Mouse (Mus musculus) embryo, embryonic 10 days (tissue): ENCODE measurements at regions not wholly inside any gene's neighbourhood (a gene's known extent, or its start where the extent isn't known, plus 50 kb on each side); places are given as distances from the start of the nearest gene placed in this dataset.
A peak's percentile ranks its signal among the peaks of the same experiment; 100 is the strongest.

Experiments used
- DNase-seq: peaks from one replicate; pipeline ENCODE4 v3.0.0-alpha.2; 2015; ENCODE audit warnings: low spot score

DNA sequence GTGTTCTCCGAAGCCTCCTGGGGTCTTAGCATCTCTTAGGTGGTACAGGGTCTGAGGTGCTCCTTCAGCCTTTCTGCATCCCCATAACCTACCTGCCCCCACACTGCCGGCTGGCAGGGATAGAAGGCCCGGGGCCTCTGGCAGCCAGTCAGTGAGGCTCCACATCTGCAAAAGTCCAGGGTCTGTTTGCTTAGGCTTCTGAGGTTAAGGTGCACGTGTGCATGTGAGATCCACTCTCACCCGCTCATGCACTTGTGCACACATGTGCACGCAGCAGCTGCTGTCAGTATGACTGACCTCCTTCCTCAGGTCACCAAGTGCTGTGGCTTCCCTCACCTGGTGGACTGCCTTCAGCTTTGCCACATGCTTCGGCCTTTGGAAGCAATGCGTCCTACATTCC is 75.3 kb upstream of the Bod1 start:
- no peak for DNase-seq

- no peak for DNase-seq
Observed at GRCm38 (mm10) chr11:31748275-31748815, 76.7 kb upstream of the Bod1 start.

DNA sequence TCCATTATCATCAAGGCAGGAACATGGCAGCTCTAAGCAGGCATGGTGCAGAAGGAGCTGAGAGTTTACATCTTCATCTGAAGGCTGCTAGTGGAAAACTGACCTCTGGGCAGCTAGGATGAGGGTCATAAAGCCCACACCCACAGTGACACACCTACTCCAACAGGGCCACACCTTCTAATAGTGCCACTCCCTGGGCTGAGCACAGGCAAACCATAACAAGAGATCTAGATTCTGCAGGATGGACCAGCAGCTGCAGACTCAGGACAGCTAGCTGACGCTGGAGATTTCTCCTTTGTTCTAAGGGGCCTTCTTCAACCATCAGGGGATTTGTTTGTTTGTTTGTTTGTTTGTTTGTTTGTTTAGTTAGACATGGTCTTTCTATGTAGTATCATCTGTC is 79.6 kb upstream of the Bod1 start:
- DNase-seq = no peak

DNA sequence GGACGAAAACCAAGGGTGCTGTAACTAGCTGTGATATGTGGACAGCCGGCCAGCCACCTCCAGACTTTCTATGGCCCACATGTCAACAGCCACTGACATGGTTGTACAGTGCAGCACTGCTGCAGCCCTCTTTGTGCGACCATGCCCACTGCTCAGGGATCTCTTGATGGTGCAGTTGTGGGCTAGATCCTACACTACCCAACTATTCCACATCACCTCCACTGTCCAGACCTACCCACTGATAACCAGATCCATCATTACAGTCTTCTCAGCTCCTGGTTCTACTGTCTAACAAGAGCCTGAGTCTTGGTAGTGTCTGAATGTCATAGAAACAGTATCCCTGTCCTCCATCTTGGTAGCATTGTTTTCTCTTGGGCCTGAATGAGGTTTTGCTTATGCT is 81.5 kb upstream of the Bod1 start:
- DNase-seq = no peak

DNA sequence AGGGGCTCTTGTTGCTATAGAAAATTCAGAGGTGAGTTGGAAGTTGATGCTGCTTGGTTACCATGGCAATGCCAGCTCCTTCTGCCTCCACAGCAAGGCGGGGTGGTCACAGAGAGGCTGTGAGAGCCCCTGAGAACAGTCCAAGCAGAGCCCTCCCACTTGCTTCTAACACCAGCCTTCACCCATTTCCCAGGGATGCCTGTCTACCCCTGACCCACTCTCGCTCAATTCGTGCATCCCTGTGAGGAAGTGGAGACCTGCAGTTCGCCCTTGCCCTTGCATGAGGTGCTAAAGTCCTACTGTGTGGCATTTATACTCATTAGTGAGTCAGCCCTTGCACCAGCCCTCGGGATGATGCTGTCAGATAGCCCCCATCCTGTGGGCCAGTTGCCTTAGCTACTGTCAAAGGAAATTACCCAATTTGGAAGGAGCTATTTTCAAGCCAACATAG is 82.1 kb upstream of the Bod1 start:
- no peak for DNase-seq

DNA sequence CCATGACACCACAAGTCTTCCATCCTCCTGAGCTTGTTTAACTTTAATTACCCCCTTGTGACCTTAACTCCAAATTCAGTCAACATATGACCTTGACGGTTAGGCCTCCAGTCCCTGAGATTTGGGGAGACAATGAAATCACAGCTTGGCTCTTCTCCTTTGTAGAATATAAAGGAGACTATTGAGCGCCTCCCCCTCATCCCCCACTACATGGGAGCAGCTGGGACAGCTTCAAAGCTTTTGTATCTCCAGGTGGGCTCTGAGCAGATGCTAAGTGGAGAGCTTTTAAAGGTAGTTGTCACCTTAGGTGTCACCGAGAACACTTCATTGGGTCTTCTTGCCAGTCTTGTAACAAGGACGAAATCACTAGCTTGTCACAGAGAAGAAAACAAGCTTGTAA is 82.7 kb upstream of the Bod1 start:
- DNase-seq = no peak

GRCm38 (mm10) chr11:31755858-31756257 is 84.2 kb upstream of the Bod1 start:
- DNase-seq = no peak

GRCm38 (mm10) chr11:31756355-31757145 is 84.9 kb upstream of the Bod1 start:
- no peak for DNase-seq

DNA sequence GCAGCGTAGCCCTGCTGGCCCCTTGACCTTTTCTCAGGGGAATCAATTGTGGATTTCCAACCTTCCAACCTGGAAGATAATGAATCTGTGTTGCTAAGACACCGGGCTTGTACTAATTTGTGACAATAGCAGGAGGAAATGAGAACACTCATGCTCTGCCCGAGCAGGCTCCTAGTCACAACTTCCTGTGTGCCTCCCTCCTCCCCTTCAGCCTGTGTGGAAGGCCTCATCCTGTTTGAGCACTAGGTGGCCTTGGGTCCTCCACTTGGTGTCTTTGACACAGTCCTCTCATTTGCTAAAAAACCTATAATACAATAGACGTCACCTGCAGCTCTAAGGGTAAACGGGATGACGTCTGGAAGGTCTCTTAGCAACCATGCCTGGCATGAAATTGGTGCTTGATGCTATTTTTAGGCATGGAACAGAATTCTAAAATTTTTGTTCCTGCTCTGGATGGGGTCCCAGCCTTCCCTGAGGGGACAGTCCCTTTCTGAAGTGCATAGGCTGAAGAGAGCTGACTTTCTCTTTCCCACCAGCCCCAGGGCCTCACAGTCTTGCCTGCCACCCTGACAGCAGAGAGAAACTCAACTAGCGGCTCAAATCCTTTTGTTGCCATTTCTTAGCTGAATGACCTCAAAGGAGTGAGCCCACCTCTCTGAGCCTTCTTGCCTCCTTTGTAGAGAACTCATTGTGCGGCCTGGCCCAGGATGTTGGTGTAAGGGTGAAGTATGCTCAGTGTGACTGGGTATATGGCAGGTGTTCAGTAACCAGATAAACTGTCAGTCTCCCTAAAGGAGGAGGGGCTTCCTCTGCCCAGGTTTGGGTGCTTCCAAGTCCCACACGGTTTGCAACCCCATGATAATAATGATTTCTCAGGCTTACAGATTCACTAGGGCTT is 88.4 kb upstream of the Bod1 start:
- peak; percentile 29 for DNase-seq

DNA sequence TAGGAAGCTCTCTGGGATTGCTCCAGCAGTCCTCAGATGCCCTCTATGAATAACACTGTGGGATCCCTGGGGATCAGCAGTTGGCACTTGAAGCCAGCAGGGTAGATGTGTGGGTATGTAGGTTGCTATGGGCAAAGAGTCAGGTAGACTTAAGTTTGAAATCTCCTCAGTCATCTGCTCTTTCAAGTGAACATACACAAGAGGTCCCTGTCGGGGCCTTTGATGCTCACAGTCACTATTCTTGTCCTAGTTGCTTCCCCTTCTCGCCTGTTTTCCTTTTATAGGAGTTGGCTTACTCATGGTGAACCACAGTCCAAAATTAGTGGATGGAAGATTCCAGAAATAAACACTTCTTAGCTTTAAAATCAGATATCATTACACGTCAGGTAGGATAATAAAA is 92.2 kb upstream of the Bod1 start:
- no peak for DNase-seq

GRCm38 (mm10) chr11:31766296-31766695 is 94.6 kb upstream of the Bod1 start:
- DNase-seq = no peak

GRCm38 (mm10) chr11:31767727-31768495 is 96.2 kb upstream of the Bod1 start:
- no peak for DNase-seq

- no peak for DNase-seq
Observed at GRCm38 (mm10) chr11:31769804-31770654, 98.3 kb upstream of the Bod1 start.

DNA sequence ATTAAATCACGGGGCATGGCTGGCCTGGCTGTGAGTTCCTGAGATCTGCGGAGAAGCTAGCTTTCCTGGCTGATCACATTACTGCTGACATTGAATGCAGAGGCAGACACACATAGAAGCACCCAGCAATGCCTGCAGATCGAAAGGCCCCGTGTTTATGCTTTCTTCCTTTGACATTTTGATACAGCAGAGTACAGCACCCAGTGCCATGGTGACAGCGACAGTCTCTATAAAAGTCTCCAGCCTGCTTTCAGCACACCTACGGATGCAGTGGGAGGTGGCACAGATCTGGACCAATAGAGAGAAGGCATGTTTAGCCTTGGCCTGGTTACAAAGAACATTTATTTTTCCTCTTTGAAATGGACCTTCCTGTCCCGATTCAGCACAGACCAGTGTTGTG is 99.2 kb upstream of the Bod1 start:
- no peak for DNase-seq

- DNase-seq = no peak
Observed at GRCm38 (mm10) chr11:31771491-31772439, 100.1 kb upstream of the Bod1 start.

GRCm38 (mm10) chr11:31777531-31777930 is 94.5 kb upstream of the Cpeb4 start:
- DNase-seq = no peak

- DNase-seq = no peak
Observed at GRCm38 (mm10) chr11:31778766-31779165, 93.2 kb upstream of the Cpeb4 start.

DNA sequence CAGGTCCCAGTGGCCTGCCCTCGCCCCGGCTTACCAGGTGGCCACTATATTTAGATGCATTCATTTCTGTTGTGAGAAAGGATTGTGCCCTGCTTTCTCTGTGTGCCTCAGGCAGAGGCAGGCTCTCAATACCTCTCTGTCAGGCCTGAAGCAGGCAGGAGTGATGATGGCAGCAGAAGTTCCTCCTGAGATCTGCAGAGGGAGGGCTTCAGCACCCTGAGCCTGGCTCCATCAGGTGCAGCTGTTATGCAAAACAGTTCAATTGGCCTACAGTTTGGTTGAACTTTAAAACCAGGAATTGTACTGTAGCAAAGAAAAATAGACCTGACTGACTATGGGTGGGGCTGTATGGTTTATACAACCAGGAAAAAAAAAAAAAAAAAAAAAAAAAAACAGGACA is 92.7 kb upstream of the Cpeb4 start:
- no peak for DNase-seq

GRCm38 (mm10) chr11:31780969-31781368 is 91.0 kb upstream of the Cpeb4 start:
- DNase-seq = no peak

DNA sequence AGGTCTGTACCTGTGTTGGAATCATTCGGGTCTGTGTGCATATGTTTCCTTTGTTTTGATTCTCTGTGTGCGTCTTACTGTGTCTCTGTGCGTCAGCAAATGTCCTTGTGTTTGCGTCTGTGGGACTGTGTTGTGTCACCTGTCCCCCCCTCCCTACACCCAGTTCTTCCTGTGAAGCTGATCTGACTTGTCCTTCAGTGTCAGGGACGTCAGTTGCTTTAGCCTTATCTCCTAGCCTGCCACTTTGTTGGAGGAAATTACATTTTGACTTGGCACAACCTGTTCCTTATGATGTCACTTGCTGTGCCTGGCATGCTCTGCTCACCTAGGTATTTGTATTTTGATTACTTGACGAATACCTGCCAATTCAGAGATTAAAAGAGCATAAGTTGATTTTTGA is 90.4 kb upstream of the Cpeb4 start:
- no peak for DNase-seq
